Mouse (Mus musculus) G1E (cell line): Measurements from ENCODE around the gene C3.

Experiments used
- CTCF ChIP-seq: IDR thresholded peaks from 2 replicates; pipeline ENCODE4 v1.5.1; 2012; ENCODE audit warnings: low read depth, low read length, inconsistent platforms, mixed read lengths
- GATA1 ChIP-seq: IDR thresholded peaks from 2 replicates; pipeline ENCODE4 v1.6.1; 2012; ENCODE audit warnings: borderline replicate concordance, low read length, inconsistent platforms, mixed read lengths
- GATA2 ChIP-seq: IDR thresholded peaks from 2 replicates; pipeline ENCODE4 v1.6.1; 2012; ENCODE audit warnings: low read depth, low read length, inconsistent platforms, borderline replicate concordance
- POLR2AphosphoS5 ChIP-seq: IDR thresholded peaks from 2 replicates; pipeline ENCODE4 v1.6.1; 2012; ENCODE audit warnings: low read depth, low read length, inconsistent platforms; ENCODE audit not compliant: insufficient replicate concordance
- TAL1 ChIP-seq: conservative IDR thresholded peaks from 2 replicates; pipeline ENCODE4 v1.6.1; 2012; ENCODE audit warnings: low read depth, low read length, inconsistent platforms, mixed read lengths

- no peak for TF ChIP-seq CTCF
- no peak for TF ChIP-seq POLR2AphosphoS5
- no peak for TF ChIP-seq GATA1
- TF ChIP-seq TAL1 = no peak
- no peak for TF ChIP-seq GATA2
Measured at GRCm38 (mm10) chr17:57229851-57230727, 2.2 kb upstream of the C3 start.
